Mouse (Mus musculus) lung, adult 2 months (tissue): ENCODE results near the gene Cfap99.

ENCODE experiments used
- CTCF ChIP-seq: fragments of 200-500 bp; IDR thresholded peaks from 2 replicates; pipeline ENCODE4 v1.5.1; 2011; ENCODE audit warnings: mild to moderate bottlenecking, low read length, control low read depth; ENCODE audit not compliant: insufficient read depth
- POLR2A ChIP-seq: fragments of 200-500 bp; IDR thresholded peaks from 2 replicates; pipeline ENCODE4 v1.6.1; 2011; ENCODE audit warnings: low read depth, mild to moderate bottlenecking, control low read depth, low read length, borderline replicate concordance; ENCODE audit errors: extremely low read depth

DNA sequence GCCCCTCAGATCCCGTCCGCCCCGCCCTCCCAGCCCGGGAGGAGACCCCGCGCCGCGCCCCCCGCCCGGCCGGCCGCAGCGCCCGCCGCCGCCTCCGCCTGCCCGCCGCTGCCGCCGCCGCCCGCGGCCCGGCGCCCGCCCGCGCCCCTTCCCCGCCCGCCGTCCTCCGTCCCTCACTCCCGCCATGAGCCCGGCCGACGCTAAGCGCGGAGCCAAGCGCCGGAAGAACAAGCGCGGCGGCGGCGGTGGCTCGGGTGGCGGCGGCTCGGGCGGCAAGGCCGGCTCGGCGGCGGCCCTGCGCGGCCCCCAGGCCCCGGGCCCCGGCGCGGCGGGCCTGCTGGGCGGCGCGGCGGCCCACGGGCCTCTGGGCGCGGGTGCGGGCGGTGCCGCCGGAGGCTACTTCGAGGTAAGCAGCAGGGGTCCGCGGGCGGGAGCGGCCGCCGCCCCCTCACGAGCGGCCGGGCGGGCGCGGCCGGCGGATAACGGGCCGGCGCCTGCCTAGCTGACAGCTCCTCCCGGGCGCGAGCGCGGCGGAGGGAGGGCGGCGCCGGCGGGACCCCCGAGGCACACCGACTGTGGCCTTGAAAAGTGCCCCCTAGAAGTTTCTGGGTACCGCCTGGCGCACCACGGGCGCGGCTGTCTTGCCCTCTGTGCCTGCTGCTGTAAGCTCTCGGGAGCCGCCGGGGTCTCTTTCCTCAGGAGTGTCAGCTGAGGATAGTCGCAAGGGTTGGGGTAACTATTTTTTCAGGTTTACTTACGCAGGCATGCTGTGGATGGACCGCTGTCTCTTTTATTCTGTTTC lies 81.8 kb downstream of the Cfap99 start:
- TF ChIP-seq CTCF (no peak), POLR2A (no peak)
